Mouse (Mus musculus): ENCODE data around the gene Rfxap.

Rfxap gene

DNA sequence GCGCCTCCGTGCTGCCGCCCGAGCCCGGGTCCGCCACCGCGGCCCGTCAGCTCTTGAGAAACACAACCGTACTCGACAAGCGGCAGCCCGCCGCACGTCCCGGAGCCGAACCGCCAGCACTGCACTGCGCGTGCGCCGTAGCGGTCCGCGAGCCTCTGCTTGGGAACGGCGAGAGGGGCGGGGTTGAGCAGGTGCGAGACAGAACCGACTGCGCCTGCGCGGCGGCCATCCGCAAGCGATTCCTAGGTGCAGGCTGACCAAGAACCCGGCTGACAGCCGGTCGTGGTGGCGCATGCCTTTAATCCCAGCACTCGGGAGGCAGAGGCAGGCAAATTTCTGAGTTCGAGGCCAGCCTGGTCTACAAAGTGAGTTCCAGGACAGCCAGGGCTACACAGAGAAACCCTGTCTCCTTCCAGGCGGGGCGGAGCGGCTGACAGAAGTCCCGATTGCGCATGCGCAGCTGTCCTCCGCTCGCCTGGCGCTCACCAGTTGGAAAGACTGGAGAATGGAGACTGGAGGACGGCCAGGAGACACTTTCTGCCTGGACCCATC is at the start of gene Rfxap:
Rfxap (minus strand) TSS at position 126 of the 552 bp plus-strand sequence.
- in situ Hi-C loops (cut with MboI; ENCODE audit: low sequenced_read_pairs) = no loop called here

DNA sequence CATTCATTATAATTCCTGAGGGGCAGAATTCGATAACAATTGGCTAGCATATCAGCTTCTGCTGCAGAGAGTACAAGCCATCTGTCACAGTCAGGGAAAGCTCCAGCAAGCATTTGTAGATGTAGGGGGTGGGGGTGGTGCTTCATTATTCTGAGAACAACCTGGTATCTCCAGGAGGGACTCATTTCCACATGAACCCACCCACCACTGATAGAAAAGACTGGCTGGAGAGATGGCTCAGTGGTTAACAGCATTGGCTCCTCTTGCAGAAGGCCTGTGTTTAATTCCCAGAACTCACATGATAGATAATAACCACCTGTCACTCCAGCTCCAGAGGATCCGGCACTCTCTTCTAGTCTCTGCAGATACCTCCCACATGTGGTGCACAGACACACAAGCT is 27.8 kb upstream of the Rfxap start:
- in situ Hi-C loops (cut with MboI; ENCODE audit: low sequenced_read_pairs) = no loop called here

DNA sequence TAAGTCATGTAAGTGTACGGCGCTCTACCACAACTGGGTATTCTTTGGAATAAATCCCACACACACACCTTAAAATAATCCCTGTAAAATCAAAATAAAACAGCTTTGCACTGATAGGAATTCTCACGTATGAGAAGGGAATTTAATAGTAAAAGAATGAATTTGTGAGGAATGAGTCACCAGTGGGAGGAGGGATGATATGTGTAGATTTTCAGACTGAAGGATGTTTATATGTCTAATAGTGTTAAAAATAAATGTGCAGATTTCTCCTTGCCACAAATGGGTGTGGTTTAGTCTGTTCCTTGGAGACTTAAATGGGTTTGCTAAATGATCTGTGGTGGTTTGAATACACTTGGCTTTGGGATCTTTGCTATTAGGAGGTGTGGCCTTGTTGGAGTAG is 24.9 kb upstream of the Rfxap start:
- in situ Hi-C loops (cut with MboI; ENCODE audit: low sequenced_read_pairs) = no loop called here

DNA sequence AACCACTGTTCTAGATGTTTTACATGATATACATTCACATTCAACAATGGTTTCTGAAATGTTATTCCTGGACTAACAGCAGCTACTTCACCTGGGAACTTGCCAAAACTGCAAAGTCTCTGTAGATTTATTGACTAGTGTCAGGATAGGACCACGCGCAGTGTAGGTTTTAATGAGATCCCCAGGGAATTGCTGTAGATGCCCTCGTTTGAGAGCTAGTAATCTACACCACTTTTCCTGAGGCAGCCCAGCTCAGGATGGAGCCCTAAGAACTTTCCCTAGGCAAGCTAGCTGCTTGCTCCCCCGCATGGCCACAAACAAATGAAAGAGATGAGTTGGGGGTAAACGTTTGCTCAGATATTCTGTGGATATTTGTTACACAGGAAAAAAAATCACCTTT is 14.9 kb upstream of the Rfxap start:
- in situ Hi-C loops (cut with MboI; ENCODE audit: low sequenced_read_pairs) = no loop called here

DNA sequence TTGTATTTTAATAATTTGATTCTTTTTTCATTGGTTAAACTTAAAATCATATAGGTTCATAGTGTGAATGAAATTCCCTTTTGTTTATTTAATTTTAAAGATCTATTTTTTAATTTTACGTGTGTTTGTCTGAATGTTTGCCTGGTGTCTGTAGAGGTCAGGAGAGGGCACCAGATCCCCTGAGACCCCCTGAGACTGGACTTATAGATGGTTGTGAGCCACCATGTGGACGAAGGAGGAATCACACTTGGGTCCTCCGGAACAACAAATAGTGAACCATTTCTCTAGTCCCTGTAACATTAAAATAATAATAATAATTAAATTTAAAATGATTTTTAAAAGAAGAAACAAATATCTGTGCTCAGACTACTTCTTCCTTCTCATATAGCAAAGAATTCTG is 7.7 kb upstream of the Rfxap start:
- in situ Hi-C loops (cut with MboI; ENCODE audit: low sequenced_read_pairs) = no loop called here

DNA sequence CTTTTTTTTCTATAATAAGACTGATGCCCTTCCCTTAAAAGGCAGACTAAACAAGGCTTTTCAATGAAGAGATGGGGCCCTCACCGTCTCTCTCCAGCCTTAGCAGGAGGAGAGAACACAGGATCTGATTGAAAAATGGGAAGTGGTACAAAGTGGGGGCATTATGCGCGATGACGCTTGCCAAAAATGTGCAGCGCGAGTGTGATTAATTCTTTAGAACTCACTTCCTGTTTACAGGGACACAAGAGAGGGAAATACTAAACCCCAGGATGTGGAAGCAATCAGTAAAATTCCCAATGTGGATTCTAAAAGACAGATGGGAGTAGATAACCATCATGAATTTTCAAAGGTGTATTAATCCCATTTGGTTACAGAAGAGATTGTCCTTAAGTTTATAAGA is 7.0 kb upstream of the Rfxap start:
- in situ Hi-C loops (cut with MboI; ENCODE audit: low sequenced_read_pairs) = no loop called here

DNA sequence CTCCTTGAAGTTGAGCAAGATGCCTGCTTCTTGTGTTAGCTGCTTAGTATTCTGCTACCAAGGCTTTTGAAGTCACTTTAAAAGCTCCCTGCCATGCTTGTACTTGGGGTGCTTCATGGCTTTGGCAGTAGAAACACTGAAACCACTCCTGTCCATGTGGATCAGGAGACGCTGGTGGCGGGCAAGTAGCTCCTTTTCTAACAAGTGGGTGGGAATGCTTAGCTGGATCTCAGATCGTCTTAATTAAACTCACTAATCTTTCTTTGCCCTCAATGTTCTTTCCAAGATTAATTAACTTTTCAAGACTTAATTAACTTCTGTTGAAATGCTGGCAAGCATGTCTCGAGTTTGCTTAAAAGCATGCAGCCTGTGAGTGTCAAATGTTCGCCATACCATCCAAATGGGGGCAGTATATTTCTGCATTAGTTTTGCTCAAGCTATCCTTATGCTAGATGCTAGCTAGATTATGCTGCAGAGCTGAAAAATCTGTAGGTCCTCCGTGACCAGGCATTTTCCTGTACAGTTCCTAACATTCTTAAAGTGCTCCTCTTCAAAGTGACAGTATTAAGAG is 5.9 kb upstream of the Rfxap start:
- in situ Hi-C loops (cut with MboI; ENCODE audit: low sequenced_read_pairs) = no loop called here

DNA sequence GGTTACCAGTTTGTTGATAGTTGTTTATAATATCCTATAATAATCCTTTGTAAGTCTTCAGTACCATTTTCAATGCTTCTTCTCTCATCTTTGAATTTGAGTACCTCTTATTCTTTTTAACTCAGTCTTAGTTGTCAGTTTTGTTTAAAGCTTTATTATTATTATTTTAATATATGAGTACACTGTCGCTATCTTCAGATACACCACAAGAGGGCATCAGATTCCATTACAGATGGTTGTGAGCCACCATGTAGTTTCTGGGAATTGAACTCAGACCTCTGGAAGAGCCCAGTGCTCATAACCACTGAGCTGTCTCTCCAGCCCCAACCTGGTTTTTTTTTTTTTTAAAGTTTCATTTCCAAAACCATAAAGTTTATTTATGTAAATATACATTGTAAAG is 4.0 kb upstream of the Rfxap start:
- in situ Hi-C loops (cut with MboI; ENCODE audit: low sequenced_read_pairs) = no loop called here

DNA sequence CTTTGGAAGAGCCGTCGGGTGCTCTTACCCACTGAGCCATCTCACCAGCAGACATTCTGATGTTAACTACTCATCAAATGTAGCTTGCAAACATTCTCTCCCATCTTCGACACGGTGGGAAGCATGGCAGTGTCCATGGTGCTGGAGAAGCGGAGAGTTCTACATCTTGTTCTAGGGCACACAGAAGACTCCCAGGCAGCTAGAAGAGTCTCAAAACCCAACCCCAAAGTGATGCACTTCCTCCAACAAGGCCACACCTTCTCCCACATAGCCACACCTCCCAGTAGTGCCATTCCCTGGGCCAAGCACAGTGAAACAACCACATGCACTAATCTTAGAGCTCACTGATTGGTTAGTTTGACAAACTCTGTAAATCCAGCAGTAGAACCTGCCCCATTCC is 1.5 kb upstream of the Rfxap start:
- in situ Hi-C loops (cut with MboI; ENCODE audit: low sequenced_read_pairs) = no loop called here

DNA sequence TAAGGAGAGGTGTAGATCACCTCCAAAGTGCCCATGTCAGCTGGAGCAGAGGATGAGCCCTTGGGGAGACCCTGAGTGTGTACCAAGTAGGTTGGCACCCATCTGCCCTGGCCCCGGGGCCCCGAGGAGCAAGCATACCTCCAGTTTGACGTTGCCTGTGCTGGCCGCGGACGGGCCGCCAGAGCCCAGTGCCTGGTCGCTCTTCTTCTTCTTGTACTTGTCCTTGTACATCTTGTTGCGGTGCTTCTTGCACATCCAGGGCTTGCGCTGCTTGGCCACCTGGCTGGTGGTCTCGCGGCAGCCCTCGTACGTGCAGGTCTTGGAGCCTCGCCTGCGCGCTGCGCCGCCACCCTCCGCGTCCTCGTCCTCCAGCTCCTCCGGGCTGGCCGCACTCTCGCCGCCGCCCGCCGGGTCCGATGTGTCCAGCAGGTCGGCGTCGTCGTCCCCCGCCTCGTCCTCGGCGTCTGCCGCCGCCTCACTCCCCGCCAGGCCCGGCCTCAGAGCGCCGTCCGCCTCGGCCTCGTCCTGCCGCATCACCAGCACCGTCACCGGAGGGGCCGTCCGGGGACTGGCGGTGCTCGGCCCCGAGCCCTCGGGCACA is 430 bp downstream of the Rfxap start:
- in situ Hi-C loops (cut with MboI; ENCODE audit: low sequenced_read_pairs) = no loop called here

DNA sequence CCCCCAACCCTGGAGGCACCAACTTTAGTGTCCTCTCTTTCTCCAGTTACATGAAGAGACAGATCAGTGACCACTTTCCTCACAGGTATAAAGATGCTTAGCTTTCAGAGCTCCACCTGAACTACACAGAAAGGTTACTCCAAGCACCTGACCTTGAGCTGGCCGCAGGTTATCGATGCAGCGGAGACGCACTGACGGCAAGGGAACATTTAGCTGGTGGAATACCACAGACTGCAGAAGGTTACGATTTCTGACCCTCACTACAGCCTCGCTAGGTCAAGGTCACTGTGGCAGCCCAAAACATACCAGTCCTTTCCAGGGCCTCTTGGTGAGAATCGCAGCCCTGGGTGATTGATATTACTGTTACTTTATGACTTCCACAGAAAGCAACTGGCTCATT is 3.9 kb downstream of the Rfxap start:
- in situ Hi-C loops (cut with MboI; ENCODE audit: low sequenced_read_pairs) = no loop called here

DNA sequence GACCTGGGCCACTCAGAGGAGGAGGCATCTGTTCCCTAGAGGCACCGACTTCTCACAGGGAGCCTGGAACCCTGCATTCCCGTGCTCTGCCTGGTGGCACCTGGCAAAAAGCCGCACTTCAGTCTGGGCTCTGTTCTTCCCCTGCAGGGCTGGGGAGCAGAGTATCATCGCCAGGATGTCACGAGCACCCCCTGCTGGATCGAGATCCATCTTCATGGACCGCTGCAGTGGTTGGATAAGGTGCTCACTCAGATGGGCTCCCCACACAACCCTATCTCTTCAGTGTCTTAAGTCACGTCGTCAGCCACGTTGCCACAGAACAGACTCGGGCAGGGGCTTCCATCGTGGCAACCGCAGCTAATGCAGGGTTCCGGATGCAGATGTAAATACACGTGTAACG is 10.4 kb downstream of the Rfxap start:
- in situ Hi-C loops (cut with MboI; ENCODE audit: low sequenced_read_pairs) = no loop called here

DNA sequence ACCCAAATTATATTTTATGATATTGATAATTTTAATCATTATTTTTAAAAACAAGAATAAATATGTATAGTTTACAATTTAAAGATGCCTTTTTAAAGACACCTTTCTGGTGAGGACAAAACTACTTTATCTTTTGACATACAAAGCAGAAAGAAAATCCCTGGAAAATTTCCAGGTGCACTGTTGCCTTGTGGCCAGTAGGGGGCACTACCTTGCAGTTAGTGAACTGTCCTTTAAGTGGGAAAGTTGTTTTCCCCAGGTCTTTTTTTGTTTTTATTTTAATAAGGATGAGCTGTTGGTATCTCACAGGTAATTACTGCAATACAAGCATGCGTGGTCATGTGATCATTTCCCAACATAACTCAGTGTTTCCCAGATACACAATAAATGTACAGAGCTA is 11.8 kb downstream of the Rfxap start:
- in situ Hi-C loops (cut with MboI; ENCODE audit: low sequenced_read_pairs) = no loop called here

DNA sequence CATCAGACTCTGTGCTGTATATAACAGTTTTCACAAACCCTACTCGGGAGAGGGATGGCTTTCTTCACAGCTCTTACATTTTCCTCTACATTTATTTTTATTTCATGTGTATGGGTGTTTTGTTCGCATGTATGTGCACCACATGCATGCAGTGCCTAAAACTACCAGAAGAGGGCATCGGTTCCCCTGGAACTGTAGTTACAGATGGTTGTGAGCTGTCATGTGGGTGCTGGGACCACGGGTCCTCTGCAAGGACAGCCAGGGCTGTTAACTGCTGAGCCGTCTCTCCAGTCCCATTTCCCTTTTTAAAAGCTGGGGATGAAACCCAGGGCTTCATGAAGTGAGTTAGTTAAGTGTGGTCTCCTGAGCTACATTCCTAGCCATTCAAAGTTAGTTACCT is 12.2 kb downstream of the Rfxap start:
- in situ Hi-C loops (cut with MboI; ENCODE audit: low sequenced_read_pairs) = no loop called here

DNA sequence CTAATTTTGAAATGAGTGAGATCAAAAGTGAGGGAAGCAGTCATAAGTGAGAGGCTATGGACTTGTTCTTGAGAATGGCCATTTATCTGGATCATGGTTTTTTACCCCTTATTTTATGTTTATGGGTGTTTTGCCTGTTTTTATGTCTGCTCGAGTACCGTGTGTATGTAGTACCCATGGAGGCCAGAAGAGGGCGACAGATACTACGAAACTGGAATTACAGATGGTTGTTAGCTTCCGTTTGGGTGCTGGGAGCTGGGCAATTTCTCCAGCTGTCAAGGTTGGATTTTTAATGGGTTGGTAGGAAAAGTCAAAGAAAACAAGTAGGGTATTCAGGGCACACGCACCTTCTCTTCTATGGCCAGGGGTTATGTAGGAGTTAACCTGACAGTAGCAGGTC is 13.8 kb downstream of the Rfxap start:
- in situ Hi-C loops (cut with MboI; ENCODE audit: low sequenced_read_pairs) = no loop called here

DNA sequence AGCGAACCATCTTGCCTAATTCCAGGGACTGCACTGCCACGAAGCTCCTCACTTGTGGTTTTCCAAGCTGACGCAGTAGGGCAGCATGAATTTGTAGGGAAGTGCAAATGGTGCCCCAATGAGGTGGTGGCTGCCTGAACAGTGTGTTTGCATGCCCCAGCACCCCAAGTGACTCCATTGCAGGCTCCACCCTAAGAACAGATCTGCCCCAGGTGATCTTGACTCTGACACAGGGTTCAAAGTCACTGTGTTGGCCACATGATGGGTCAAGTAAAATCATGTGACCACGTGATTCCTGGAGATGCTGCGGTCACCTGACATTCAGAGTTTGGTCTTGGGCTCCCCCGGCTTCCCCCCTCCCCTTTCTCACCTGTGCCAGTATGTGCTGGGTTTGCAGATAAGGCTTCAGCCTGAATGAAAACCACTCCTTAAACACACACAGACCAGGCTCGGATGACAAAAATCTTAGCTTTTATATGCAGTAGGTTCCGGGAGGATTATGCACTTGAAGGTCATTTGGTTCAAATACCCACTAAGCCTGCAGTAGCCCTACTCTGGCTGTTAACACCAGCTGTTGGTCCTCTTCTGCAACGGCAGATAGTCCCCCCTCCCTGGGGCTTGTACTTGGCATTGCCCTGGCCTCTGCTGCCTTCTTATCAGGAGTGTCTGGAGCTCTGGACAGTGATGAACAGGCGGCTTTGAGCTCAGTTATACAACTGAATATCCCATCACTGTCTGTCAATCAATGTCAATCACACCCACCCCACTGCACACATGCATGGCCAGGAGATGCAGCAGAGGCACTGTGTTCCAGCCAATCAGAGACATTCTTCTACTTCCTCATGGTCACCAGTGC is 15.5 kb downstream of the Rfxap start:
- in situ Hi-C loops (cut with MboI; ENCODE audit: low sequenced_read_pairs) = no loop called here

DNA sequence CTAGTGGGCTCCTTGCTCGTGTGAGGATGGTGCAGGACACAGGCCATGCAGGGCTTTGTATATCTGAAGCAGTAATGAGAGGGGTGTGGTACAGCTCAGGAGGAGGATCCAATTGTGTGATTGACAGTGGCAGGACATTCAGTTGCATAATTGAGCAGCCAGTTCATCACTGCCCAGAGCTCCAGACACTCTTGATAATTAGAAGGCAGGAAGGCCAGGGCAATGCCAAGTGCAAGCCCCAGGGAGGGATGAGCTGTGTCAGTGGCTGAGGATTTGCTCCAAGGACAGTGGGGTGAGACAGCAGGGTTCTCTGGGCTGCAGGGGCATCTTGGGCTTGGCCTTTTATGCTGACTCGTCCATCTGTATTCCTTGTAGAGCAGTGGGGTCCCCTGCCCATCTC is 17.0 kb downstream of the Rfxap start:
- in situ Hi-C loops (cut with MboI; ENCODE audit: low sequenced_read_pairs) = no loop called here

DNA sequence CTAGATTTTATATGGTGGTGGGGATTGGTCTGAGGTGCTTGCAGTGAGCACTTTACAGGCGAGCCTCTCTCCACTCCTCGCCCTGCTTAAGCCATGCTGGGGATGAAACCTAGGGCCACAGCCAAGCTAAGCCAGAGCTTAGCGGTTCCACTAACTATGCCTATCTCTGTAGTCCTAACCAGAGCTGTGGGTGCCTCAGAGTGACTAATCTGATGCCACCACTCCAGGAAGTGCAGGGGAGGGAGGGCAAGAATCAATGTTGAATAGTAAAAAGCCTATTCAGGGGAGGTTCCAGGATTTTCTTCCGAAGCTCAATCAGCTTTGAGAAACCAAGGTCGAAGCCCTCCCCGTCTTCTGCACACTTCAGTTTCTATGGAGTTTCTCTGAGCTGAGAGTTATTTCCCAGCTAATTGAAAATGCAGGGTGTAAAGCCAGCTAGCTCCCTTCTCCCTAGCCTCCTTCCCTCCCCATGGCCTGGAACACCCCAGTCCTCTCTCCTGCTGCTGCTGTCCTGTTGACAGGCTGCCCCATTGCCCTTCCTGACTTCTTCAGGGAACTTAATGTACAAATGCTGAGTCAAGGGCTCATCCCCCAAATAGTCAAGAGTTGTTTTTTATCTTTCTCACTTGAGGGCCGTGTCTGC is 31.5 kb downstream of the Rfxap start:
- in situ Hi-C loops (cut with MboI; ENCODE audit: low sequenced_read_pairs) = no loop called here

DNA sequence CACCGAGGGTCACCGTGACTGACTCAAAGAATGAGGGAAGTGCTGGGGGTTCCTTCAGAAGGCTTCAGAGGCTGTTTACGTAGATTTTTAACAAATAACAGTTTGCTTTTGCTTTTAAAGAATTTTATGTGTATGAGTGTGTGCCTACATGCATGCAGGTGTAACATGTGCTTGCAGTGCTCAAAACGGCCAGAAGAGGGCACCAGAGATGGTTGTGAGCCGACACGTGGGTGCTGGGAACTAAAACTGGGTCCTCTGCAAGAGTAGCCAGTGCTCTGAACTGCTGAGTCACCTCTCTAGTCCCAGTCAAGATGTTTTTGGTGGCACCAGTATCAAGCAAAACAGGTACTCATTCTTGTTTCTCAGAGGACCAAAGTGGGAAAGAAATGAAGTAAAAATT is 34.0 kb downstream of the Rfxap start:
- in situ Hi-C loops (cut with MboI; ENCODE audit: low sequenced_read_pairs) = no loop called here

DNA sequence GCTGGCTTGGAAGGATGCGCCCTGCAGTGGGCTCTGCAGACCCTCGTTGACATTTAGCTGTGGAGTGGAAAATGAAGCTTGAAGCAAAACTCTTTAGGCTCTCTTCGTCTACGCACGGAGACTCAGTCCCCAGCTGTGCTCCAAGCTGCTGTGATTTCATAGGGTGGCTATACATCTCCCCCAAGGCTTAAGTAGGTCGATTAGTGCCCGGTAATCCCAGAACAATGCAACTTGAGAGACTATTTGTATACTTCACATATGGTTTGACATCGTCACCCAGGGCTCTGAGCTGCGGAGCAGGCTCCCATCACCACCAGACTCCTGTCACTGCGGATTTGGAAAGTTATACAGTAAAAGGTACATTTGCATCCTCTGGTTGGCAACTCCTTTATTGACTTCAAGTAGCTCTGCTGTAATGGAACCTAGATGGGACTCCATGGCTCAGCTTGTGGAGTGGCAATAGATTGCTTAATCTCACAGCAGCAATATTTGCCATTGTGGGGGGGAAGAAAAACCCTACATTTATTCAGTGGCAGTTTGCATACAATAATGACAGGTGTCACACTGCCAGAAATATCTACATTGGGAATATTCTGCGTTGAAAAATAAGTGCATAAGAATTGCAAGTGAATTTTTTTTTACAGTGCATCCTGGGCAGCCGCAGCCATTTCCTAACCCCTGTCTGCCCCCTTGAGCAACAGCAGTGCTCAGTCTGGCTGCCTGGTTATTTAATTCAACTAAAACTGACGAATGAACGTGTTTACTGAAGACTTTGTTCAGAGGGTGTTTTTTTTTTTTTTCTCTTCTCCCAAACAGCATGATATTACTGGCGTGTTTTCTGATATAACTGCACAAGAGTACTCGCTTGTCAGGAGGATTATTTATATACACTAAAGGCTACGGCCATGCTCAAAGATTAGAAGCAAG is 38.0 kb downstream of the Rfxap start:
- in situ Hi-C loops (cut with MboI; ENCODE audit: low sequenced_read_pairs) = no loop called here

DNA sequence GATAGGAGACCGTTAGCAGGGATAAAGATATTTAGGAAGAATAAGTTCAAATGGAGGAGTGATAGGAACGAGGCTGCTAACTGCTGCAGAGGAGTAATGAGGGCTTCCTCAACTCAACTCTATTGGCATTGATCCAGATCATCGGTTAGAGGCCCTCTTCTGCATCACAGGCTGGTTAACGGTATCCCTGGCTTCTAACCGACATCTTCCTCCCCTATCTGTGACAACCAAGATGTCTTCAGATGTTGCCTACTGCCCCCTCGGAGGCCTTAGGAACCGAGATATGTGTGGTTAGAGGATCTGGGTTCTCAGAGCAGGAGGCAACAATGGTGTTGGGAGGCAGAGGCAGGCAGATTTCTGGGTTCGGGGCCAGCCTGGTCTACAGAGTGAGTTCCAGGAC is 39.0 kb downstream of the Rfxap start:
- in situ Hi-C loops (cut with MboI; ENCODE audit: low sequenced_read_pairs) = no loop called here
